Mouse (Mus musculus) central nervous system, embryonic 11.5 days (tissue): ENCODE results near the gene Spata13. TPM values are rescaled to one million over a fixed set of nuclear protein-coding genes. Genes with fewer than 3 reads are reported as not detected.

Experiments
- polyA plus RNA-seq: library from polyadenylated mRNA; depleted of rRNA; stranded (reverse); fragments of >200 nt; gene quantifications from 2 replicates; pipeline ENCODE4 v1.2.3, GENCODE M21; 2012; rRNA removed

The Spata13 gene
- 27.1 and 35.3 TPM in 2 replicates for polyA plus RNA-seq

GRCm38 (mm10) chr14:60633961-60634864, at the start of gene Spata13:
Spata13 (plus strand) TSS chr14:60634001.

GRCm38 (mm10) chr14:60767884-60768283, 134.1 kb downstream of the Spata13 start, which contains the start of gene C1qtnf9:
C1qtnf9 (plus strand) TSS chr14:60768134.

GRCm38 (mm10) chr14:60784427-60785315, 150.9 kb downstream of the Spata13 start, which contains the start of gene Mipep:
Mipep (plus strand) TSS chr14:60784573.

Other genes starting within 250 kb of the Spata13 start
- gene C1qtnf9, start 134.1 kb downstream of the Spata13 start, polyA plus RNA-seq, result 0.26 and 0.46 TPM in 2 replicates
- 11.6 and 14.2 TPM in 2 replicates for gene Mipep, start 150.6 kb downstream of the Spata13 start, polyA plus RNA-seq